Mouse (Mus musculus) lung, postnatal 10 days (tissue): ENCODE results near the gene Zbtb45.

Experiments used
- DNase-seq: peaks from one replicate; pipeline ENCODE4 v3.0.0; 2021

The Zbtb45 gene

DNA sequence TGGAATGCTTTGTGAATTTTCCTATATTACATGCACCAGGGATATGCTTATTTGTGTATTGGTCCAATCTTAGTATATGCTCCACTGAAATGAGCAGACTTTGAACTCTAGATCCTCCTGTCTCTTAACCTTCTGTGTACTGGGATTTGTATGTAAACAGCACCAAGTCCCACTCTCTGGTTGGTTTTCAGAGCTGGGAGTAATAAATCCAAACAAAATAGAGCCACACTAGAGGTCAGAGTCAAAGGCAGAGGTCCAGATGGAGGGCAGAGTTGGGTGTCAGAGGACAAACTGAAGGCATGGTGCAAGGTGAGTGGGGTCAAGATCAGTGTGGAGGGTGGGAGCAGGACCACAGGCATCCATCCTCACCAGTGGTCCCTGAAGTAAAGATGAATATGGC lies 14.0 kb downstream of the Zbtb45 start:
- DNase-seq: no peak

DNA sequence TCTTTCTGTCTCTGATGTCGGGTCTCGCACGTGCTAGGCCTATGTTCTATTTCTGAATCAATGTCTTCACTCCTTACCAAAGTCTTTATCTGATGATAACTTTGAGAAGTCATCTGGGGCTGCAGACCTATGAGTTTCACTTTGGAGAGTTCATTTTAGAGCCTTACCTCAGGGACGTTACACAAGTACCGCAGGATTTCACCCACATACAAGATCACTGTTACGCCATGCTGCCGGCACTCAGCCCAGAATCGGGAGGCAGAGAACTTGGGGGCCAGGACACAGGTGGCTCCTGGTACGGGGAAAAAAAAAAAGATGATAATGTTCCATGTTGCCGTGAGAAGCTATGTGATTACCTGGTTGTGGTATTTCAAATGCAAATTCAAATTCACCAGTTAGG lies 16.7 kb downstream of the Zbtb45 start:
- DNase-seq: no peak

DNA sequence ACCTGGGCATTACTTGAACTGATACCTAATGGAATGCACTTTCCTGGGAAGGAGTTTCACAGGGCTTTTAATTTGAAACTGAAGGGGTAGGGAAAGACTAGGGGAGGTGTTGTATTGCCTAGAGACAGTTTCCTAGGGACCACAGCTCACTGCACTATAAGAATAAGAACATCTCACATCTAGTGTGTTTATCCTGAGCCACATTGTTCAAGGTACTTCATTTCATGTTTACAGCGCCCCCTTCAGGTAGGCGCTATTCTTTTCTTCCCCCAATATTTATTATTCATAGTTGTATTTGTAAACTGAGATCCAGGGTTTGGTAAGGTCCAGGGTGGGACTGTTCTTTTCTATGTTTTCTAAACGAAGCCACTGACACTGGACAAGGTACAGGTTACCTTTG lies 17.6 kb downstream of the Zbtb45 start:
- peak; percentile 54 for DNase-seq

DNA sequence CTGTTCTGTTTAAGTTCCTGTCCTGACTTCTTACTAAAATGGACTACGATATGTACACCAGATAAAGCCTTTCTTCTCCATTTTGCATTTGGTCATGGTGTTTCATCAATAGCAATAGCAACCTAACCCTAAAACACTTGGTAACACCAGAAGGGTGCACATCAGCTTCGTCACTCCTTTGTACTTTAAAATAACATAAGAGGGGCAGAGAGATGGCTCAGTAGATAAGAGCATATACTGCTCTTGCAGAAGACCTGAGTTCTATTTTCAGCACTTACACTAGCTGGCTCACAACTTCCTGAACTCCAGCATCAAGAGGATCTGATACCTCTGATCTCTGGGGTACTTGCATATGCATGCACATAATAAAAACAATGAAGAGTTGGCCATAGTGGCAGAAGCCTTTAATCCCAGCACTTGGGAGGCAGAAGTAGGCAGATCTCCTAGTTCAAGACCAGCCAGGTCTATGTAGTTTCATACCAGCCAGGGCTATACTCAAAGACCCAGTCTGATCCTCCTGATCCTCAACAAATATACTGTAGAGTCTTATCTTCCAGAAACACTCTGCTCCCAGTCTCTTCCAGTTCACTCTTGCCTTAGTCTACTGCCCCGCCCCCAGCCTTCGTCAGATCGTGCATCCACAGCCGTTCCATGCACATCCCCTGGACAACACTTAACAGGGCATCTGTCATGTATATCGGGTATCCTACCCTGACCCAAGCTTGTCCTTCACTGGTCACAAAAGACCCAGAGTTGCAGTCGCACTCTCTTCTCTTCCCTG lies 22.2 kb downstream of the Zbtb45 start:
- DNase-seq: no peak

DNA sequence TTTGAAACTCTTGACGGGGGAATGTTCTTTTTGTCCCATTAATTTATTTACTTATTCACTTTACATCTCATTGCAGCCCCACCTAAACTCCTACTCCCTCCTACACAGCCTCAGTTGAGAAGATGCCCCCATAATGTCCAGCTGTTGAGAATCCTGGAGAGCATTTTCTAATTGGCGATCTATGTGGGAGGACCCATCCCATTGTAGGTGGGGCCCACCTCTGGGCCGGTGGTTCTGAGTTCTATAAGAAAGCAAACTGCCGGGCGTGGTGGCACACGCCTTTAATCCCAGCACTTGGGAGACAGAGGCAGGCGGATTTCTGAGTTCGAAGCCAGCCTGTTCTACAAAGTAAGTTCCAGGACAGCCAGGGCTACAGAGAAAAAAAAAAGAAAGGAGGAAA lies 22.9 kb downstream of the Zbtb45 start:
- no peak for DNase-seq

DNA sequence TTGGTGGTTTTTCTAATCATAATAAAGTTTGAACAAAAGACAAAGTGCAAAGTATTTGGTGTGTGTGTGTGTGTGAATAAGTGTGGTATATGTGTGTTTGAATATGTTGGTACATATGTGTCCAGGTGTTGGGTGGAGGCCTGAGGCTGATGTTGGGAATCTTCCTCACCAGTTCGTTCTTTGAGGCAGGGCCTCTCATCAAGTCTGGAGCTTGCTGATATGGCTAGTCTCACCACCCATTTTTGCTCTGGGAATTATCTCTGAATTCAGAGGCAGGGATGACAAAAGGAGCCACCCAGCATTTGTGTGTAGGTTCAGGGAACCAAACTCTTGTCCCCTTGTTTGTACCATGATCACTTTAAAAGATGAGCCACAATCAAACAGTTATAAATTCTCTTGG lies 24.1 kb downstream of the Zbtb45 start:
- DNase-seq: no peak

DNA sequence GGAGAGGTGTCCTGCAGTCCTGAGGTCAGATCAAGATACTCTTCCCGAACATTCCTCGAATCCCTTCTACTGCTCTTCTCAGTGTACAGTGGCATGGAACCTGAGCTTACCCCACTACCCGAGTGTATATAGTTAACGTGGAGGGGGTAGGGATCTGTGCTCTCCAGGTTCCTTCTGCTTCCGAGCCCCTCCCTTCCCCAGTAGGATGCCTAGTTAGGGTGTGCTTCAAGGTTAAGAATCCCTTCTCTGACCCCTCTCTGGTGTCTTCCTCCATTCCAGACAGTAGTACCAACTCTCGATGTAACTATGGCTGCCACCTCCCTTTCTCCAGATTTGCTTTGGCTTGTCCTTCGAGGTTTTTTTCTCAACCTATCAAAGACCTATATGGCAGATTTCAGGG lies 29.5 kb downstream of the Zbtb45 start:
- DNase-seq: no peak

DNA sequence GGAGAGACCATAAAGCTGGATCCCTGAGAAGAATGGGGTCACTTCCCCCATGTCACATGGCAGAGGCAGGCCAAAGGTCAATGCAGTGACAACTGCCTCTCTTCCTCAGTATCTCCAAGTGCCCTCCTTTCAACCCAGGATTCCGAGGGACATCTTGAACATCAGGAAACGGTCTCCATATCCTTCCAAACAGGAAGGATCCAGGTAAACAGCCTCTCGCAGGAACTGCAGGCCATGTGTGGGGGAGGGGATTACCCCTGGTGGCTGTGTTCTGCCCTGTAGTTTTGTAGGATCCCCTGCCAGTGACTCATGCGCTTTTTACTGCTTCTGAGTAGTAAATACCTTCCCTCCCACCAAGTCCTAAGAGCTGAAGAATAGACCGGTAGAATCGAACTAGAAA lies 30.1 kb downstream of the Zbtb45 start:
- DNase-seq: peak; percentile 50

DNA sequence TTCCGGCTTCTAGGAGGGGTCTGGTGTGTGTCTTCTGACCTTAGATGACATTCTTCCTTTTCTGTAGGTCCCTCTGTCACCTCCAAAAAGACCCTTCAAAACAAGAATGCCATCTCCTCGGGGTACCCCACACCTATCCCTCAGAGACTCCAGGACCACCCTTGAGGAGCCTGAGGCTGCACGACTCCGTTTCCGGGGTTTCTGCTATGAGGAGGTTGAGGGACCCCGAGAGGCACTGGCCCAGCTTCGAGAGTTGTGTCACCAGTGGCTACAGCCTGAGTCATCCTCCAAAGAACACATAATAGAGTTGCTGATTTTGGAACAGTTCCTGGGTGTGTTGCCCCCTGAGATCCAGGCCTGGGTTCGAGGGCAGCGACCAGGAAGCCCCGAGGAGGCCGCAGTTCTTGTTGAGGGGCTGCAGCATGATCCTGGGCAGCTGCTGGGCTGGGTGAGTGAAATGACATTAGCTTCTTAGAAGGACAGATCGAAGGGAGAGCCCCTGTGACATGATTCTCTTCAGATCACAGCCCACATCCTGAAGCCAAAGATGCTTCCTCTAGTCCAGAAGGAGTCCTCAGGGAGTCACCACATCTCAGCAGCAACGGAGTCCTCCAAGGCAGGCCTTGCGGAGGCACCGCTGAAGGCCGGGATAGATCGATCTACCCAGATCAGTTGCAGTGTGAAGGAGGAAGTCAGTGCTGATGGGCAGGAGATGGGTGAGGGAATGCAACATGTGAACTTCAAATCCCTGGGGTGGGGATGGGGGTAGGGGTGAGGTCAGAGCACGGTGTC lies 30.7 kb downstream of the Zbtb45 start:
- peak; percentile 3 for DNase-seq

DNA sequence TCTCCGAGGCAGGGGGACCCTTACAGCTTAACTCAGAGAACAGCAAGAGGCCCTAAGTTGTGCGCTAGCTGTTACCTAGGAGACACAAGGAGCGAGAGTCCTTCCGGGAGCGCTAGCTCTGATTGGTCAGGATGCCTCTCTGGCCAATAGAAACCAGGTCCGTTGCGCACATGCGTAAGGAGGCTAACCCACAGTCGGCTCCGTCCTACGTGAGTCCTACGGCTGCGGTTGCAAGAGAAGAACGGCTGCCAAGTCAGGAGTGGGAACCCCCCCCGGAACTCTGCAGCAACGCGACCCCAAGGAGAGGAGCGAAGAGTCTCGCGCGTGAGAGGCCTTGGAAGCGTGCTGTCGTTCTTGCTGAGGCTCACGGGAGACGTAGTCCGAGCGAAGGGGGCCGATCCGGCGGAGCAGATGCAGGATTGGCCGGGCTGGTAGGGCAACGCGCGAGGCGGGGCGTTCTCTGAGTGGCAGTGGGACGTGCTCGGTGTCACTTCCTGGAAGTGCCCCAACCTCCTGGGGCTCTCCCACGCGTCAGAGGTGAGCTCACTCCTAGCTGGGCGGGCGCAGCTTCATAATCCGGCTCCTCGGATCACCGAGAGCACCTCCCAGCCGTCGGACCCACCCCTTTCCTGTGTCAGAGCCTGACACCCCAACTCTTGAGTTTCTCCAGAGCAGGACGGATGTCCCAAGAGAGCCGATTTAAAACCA lies 32.0 kb downstream of the Zbtb45 start, which contains the start of gene Zfp446:
Gene Zfp446, plus strand, starts transcription at position 167 of the 708 bp plus-strand sequence.
- DNase-seq: peak; percentile 99

DNA sequence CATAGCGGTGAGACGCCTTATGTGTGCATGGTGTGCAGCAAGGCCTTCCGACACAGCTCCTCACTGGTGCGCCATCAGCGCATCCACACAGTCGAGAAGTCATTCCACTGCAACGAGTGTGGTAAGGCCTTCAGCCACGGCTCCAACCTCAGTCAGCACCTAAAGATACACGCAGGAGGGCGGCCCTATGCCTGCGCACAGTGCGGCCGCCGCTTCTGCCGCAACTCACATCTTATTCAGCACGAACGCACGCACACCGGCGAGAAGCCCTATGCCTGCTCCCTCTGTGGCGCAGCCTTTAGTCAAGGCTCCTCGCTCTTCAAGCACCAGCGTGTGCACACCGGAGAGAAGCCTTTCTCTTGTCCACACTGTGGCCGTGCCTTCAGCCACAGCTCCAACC lies 38.9 kb downstream of the Zbtb45 start:
- no peak for DNase-seq

DNA sequence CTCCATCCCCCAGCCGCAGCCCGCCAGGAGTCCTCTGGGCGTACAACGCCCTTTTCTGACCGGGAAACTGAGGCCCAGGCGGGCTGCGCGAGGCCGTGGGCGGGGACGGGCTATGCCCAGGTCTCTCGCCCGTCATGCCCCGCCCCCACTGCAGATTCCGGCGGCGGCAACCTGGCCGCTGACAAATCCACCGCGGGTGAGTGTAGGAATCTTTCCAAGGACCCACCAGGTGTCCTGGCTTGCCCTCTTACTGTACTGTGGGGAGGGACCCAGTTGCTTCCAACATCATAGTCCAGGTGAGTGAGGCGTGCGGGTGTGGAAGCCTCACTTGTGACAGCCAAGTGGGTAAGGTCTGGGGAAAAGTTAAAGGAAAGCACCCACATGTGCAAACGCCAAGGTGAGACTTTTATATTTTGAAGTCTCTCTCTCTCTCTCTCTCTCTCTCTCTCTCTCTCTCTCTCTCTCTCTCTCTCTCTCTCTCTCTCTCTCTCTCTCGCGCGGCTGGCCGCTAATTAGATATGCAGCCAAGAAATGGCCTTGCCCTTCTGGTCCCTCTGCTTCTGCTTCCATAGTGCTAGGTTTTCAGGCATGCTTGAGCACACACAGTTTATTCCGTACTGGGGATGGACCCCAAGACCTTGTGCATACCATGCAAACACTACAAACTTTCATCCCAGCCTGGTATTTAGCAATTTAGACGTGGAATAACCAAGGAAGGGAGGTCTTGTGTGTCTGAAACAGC lies 43.6 kb downstream of the Zbtb45 start:
- peak; percentile 64 for DNase-seq

DNA sequence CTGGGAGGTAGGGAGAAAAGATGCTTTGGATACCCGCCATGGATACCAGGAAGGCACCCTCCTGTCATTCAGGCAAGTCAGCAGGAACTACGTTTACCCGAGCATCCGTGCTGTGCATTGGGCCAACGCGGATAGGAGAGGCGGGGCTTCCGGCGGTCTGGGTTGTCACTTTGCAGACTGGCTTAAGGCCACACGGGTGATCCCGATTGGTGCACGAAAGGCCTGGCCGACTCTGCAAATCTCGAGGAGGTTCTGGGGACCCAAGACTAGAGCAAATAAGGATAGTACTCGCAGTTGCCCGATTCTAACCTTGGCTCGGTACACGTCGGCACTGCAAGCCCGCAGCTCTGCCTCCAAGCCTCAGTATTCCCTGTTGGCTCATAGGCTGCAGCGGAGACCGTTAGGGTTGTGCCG lies 44.1 kb downstream of the Zbtb45 start, which contains the start of gene Zfp324:
Gene Zfp324, plus strand, starts transcription at position 161 of the 414 bp plus-strand sequence.
- DNase-seq: peak; percentile 96

DNA sequence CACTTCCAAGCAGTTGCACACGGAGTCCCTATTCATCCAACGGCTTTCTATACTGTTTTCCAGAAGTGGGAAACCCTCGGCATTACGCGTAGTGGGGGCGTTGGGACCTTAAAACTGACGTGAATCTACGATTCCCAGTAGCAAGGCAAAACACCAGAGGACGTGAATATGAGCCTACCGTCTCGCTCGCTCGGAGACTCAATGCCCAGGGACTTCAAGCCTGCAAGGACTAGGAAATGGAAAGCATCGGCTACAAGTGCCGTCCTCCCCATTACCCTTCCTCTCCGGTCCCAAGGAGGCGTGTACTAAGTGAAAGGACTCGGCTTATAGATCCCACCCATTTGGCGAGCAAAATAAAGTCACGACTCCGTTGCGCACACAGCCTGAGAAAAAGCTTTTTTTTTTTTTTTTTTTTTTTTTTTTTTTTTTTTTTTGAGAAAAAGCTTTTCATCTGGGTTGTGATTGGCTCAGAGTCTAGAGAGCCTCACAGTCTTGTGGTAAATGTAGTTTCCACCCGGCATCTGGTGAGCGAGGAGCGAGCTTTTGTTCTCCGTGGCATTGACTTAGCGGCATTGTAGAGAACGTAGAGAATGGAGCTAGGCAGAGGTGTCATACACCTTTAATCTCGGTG lies 48.2 kb downstream of the Zbtb45 start:
- DNase-seq: peak; percentile 75

DNA sequence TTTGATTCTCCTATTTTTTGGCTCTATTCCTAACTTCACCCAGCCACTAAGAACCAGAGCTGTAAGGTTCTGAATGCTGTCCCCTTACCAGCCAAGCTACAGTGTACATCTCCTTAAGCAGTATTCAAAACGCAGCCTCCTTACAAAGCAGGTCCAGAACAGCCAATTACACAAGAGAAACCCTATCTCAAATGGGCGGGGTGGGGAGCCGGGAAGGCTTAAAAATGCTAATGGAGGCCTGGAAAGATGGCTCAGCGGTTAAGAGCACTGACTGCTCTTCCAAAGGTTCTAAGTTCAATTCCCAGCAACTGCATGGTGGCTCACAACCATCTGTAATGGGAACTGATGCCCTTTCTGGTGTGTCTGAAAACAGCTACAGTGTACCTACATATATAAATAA lies 50.1 kb downstream of the Zbtb45 start:
- DNase-seq: no peak

DNA sequence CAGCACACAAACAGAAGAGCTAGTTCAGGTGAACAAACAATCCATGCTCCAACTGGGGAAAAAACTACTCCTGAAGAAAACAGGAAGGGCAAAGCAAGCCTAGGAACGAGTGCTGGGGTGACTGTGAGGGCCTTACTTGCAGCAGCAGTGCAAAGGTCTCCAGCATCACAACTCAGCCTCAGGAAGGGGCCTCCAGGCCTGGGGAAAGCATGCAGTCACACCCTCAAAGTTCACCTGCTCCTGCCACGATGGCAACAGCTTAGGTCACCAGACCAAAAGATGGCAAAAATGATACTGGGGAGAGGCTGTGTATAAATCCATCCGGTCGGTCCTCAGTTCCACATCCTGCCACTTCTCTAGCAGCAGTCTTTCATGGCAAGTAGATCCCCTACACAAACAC lies 50.9 kb downstream of the Zbtb45 start:
- no peak for DNase-seq

DNA sequence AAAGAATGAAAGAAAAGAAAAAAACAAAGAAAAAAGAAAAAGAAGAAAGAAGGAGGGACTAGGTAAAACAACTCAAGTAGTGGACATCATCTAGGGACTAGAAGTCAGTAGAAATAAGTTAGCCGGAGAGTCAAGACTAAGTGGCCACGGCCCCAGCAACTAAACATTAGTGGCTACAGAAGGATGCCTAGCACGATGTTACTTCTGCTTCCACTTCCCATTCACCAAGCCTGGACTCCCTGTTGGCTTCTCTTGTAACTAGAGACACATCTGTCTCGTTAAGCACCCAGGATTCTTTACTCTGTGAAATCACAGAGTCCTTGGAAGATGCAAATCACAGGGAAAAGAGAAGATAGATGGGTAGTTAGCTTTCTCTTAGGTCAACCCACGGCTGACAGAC lies 52.3 kb downstream of the Zbtb45 start:
- DNase-seq: no peak

DNA sequence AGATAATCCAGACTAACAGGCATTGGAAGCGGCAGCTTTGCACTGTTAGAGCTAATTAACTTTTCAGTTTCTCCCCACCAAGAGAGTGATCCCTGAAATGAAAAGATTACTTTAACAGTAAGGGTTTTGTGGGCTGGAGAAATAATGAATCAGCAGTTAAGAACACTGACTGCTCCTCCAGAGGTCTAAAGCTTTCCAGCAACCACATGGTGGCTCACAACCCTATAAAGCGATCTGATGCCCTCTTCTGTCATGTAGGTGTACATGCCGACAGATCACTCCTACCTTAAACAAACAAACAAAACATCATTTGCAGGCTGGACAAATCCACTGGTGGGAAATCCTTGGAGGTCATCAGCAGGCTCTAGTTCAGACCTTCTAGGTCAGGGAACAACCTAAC lies 54.9 kb downstream of the Zbtb45 start:
- no peak for DNase-seq
